Mouse (Mus musculus): ENCODE measurements around the gene Tnk2. TPM values are rescaled to one million over a fixed set of nuclear protein-coding genes. Genes with fewer than 3 reads are reported as not detected.

Tnk2 gene
- total RNA-seq, 4 experiments from 2014 or later: 18.6 to 22.6 (median 21.4) TPM

- DNase-seq (ENCODE audit: low spot score): no peak
Measured at GRCm38 (mm10) chr16:32660095-32660494, 16.4 kb downstream of the Tnk2 start.

GRCm38 (mm10) chr16:32660557-32661321, 17.1 kb downstream of the Tnk2 start:
- DNase-seq (ENCODE audit: low spot score): peak; percentile 59

- no peak for DNase-seq (ENCODE audit: low spot score)
Measured at GRCm38 (mm10) chr16:32661493-32661921, 17.8 kb downstream of the Tnk2 start.

GRCm38 (mm10) chr16:32662372-32662771, 18.7 kb downstream of the Tnk2 start:
- no peak for DNase-seq (ENCODE audit: low spot score)

- DNase-seq (ENCODE audit: low spot score): no peak
Measured at GRCm38 (mm10) chr16:32663231-32663858, 19.7 kb downstream of the Tnk2 start.

- no peak for DNase-seq (ENCODE audit: low spot score)
Measured at GRCm38 (mm10) chr16:32664211-32664610, 20.5 kb downstream of the Tnk2 start.

- DNase-seq (ENCODE audit: low spot score): peak; percentile 56
Measured at GRCm38 (mm10) chr16:32665851-32666665, 22.4 kb downstream of the Tnk2 start.

GRCm38 (mm10) chr16:32666671-32667551, 23.2 kb downstream of the Tnk2 start:
- no peak for DNase-seq (ENCODE audit: low spot score)

- DNase-seq (ENCODE audit: low spot score): no peak
Measured at GRCm38 (mm10) chr16:32667552-32667872, 23.8 kb downstream of the Tnk2 start.

- no peak for DNase-seq (ENCODE audit: low spot score)
Measured at GRCm38 (mm10) chr16:32668030-32668429, 24.4 kb downstream of the Tnk2 start.

GRCm38 (mm10) chr16:32668472-32668871, 24.8 kb downstream of the Tnk2 start:
- DNase-seq (ENCODE audit: low spot score): no peak

GRCm38 (mm10) chr16:32669243-32669642, 25.6 kb downstream of the Tnk2 start:
- DNase-seq (ENCODE audit: low spot score): no peak

- DNase-seq (ENCODE audit: low spot score): no peak
Measured at GRCm38 (mm10) chr16:32670354-32671124, 26.9 kb downstream of the Tnk2 start.

- no peak for DNase-seq (ENCODE audit: low spot score)
Measured at GRCm38 (mm10) chr16:32671206-32671887, 27.7 kb downstream of the Tnk2 start.

GRCm38 (mm10) chr16:32672250-32672649, 28.6 kb downstream of the Tnk2 start:
- DNase-seq (ENCODE audit: low spot score): no peak

GRCm38 (mm10) chr16:32672861-32673560, 29.3 kb downstream of the Tnk2 start:
- DNase-seq (ENCODE audit: low spot score): no peak

GRCm38 (mm10) chr16:32674121-32674740, 30.6 kb downstream of the Tnk2 start:
- no peak for DNase-seq (ENCODE audit: low spot score)

- no peak for DNase-seq (ENCODE audit: low spot score)
Measured at GRCm38 (mm10) chr16:32677040-32677700, 33.5 kb downstream of the Tnk2 start.

Data from heart, adult 8-10 months (tissue).